Mouse (Mus musculus): ENCODE data around the gene Nr3c2.

Gene Nr3c2

DNA sequence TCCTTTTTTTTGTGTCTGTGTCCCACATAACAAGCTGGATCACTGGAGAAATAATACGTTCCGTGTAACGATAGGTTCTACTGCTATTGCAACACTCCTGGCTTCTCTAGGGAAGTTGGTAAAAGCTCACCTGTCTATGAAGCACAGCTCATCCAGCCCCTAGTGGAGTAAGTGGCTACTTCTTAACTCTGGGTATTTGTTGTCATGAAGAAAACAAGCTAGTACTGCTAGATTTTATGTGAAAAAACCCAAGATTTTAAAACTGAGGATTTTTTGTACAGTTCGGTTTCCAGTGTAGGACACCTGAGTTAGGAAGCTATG, 271.2 kb downstream of the Nr3c2 start:
- DNase-seq (ENCODE audit: low spot score), result no peak

DNA sequence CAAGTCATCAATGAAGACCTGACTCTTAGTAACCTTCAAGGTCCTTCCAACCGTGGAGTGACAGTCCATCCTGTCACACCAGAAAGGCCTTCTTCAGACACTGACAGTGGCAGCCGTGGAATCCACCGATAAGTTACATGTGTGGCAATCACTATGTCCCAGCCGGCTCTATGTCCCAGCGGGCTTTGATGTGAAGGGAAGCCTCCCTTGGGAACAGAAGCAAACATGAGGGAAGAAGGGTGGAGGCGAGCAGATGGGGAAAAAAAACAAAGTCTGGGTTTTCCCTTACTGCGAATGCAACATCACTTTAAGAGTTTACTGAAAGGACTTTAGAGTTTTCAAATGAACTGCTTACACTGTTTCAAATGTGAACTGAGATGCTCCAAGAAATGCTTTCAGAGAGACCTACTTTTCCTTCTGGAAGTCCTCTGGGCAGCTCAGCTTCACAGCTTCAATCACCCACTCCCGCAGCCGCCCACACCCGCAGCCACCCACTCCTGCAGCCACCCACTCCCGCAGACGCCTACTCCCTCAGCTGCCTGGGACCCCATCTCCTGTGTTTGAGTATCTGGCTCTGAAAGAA, 273.9 kb downstream of the Nr3c2 start:
- DNase-seq (ENCODE audit: low spot score), result no peak

DNA sequence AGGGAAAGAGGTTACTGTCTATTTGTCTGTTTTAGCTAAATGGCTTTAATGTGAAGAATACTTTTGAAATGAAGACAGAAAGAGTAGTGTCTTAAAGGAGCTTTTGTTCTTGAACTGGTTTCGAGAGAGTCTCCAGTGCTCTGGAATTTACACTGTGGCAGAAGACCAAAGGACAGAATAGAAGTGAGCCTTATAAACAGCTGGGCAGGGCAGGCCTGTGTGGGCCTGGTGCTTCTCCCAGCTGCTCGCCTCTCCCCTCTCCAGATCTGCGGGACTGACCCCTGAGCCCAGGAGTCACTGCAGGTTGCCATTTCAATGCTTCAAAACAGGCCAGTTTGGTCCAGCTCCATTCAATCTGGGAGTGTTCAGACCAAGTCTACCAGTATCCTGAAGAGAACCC, 274.5 kb downstream of the Nr3c2 start:
- peak; percentile 18 for DNase-seq (ENCODE audit: low spot score)

DNA sequence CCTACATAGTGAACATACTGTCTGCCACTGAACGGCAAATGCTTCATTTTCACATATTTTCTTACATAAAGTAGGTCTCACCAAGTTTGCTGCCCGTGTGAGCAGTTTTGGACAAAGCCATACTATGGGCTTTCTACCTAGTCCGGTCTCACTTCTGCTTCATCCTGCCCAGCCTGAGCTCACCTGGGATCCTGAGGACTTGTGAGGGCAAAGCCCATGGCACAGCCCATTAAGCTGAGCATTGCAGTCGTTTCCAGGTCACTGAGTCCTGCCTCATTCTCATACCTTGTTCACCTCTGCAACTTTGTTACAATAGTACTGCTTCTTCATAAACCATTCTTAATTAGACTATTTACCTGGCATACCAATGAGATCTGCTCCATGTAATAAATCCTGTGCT, 276.2 kb downstream of the Nr3c2 start:
- DNase-seq (ENCODE audit: low spot score), result no peak

DNA sequence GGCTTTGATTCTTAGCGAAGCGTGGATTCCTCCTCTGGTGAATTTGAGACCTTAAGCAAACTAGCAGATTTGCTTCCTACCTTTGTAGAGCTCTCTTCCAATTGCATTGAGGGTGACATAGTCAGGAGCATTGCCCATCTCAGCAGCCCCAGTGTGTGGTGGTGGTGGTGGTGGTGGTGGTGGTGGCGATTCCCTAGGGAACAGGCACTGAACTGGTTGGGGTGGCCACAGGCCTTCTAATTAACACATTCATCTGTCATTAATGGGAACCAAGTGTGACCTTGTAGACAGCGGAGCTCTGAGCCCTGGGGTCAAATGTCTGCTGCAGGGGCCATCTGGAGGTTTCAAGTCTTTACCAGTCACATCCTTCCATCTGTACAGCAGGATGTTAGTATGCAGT, 277.1 kb downstream of the Nr3c2 start:
- peak; percentile 35 for DNase-seq (ENCODE audit: low spot score)

DNA sequence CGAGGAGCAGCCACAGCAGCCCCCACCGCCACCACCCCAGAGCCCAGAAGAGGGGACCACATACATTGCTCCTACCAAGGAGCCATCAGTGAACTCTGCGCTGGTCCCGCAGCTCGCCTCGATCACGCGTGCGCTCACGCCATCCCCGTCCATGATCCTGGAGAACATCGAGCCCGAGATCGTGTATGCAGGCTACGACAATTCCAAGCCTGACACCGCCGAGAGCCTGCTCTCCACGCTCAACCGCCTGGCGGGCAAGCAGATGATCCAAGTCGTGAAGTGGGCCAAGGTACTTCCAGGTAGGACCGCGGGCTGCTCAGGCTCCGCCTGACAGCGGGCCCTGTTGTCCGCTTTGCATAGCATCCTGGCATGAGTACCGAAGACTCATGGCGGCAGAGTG, 286.6 kb downstream of the Nr3c2 start:
- DNase-seq (ENCODE audit: low spot score), result no peak

DNA sequence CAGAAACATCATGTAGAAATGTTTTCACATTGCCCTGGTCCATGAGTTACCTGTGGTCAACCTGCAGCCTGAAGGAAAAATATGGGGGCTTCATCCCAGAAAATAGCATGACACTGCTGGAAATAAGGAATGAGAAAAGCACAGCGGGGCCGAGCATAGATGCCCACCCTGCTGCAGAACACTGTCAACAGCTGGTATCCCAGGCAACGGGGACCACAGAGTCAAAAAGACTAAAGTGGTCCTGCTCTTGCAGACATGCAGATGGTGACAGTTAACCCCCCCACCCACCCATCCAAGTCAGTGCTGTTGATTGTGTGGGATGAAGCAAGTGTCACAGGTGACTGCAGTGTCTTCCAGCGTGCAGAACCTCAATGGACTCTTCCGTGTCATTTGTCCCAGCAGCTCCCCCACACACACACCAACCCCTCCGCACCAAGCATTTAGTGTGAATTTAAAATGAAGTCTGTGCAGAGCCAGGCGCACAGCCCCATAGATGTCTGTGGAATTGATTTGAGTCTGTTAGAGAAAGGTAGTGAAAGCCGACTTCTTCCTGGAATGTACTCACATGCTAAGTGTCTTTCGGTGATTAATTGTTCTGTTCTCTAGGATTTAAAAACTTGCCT, 287.8 kb downstream of the Nr3c2 start:
- DNase-seq (ENCODE audit: low spot score), result no peak

DNA sequence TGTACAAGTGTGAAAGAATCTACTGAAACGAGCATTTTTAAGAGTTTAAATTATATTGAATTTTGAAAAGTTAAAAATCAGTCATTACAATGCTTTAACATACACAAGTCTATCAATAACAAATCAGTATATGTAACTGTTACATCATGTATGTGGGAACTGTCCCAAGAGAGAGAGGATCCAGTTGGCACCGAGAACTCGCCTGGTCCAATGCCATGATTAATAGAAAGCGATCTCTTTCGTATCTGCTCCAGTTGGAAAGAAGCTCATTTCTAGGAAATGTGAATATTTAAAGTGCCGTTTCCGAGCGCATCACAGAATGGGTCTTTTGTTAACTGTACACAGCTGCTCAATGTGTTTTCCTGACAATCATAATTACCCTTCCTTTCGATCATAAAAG, 288.5 kb downstream of the Nr3c2 start:
- no peak for DNase-seq (ENCODE audit: low spot score)

DNA sequence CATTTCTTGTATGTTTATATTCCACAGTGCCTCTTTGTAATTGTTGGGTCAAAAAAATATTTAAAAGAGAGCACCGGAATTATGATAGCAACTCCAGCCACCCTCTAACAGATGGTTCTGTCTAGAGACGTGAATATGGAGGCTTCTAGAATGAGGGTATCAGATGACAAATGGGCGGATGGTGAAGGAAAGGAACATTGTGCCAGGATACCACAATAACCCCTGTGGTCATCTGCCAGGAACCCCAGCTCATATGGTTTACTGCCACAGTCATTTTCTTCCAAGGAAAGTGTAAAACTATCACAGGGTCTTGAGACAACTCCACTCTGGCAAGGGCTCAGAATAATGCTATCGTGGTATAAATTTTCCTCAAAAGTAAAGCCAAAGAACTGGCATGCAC, 289.1 kb downstream of the Nr3c2 start:
- no peak for DNase-seq (ENCODE audit: low spot score)

DNA sequence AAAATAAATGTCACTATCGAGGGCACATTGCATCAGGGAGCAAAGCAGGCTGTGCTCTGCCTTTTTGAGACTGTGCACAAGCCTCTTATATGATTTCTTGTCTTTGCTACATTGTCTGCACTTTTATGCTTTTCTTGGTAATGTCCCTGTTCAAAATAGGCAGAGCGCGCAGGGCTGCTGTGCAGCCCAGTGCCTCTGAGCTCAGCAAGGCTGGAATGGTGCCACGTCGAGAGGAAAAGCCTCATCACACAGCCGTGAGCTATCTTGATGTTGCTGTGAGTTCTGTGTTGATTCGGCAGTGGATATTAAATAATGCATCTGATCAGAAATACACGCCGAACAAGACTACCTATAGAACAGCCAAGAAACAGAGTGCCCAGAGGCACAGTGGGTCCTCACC, 290.1 kb downstream of the Nr3c2 start:
- DNase-seq (ENCODE audit: low spot score), result no peak

DNA sequence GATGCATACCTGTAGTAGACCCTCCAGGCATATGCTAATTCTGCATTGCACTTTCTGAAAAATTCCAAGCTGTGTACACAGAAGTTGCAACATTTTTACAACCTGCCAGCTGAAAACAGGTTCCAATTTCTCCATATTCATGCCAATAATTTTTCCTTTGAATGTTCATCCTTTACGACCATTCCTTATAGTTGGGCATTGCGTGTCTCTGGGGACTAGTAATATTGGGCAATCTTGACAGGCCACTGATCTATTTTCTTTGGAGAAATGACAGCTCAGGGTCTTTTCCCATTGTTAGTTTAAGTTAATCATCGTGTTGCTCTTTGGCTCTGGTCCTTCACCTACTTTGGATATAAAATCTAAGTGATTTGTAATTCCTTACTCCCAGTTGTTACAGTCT, 291.2 kb downstream of the Nr3c2 start:
- DNase-seq (ENCODE audit: low spot score), result no peak

DNA sequence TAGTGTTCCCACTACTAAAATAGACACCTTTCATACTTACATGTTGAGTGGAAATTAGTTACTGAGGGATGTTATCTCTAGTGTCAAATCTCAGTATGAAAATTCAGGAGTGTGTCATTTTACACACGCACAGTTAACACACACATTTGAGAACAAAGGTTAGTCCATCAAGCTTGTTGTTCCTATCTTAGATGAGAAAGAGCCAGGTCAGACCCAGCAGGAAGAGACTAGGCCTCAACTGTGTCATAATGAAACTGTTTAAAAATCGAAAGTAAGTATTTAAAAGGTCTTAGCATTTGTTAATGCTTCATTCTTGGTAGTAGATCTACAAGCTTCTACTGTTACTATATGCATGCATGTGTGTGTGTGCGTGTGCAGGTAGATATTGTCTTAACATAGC, 310.1 kb downstream of the Nr3c2 start:
- DNase-seq (ENCODE audit: low spot score), result no peak

DNA sequence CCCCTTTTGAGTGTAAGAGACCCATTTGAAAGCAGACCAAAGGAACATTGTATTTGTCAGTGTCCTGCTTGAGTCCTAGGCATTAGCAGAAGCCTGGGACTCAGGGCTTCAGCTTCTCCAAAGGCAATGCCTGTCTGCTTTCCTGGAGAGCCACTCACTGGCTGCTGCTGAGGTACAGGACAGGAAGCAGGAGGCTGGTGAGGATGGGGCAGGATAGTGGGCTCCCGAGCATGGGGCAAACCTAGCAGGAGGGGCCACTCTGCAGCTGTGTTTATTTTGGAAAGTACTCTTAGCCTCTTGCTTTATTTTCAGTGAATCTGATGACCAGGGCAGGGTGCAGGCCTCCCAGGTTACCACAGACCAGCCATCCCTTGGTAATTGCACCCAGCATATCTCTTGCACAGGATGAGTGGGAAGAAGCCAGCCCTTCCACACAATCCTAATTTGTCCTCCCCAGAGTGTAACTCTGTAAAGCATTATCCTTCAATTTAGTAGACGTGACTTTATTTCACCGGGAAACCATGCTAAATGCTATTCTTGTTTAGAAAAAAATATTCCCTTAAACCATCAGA, 314.7 kb downstream of the Nr3c2 start:
- no peak for DNase-seq (ENCODE audit: low spot score)

DNA sequence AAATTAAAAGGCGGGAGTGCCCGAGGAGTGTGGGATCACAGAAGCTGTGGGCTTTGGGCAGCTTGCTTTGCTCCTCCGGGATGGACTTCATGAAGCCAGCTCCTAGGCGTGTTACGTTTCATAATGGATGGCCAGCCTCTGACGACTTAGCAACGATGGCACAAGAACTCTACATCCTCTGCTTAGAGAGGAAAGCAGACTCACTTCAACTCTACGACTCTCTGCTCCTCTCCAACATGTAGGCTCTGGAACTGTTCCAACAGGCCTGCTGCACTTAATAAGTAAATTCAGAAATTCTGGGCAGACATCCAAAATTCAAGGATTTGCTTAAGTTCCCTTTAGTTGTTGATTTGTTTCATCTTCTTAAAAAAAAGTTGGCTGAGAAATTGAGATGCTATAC, 315.4 kb downstream of the Nr3c2 start:
- no peak for DNase-seq (ENCODE audit: low spot score)

DNA sequence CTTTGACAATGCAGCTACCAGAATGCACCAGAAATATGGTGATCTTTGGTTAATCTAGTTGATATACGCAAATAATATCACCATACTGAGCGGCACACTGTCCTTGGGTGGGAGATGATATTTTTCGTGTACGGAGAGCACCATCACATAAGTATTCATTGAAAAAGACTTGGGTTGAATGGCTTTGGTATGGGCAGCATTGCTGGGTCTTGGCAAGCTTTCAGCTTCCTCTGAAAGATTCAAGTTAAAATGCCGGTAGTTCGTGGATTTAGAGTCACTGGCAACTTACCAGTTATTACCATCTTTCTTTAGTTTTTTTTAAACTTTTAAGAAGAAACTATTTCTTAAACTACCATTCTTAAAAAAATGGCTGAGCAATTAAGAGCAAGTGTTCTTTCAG, 315.9 kb downstream of the Nr3c2 start:
- DNase-seq (ENCODE audit: low spot score), result no peak

DNA sequence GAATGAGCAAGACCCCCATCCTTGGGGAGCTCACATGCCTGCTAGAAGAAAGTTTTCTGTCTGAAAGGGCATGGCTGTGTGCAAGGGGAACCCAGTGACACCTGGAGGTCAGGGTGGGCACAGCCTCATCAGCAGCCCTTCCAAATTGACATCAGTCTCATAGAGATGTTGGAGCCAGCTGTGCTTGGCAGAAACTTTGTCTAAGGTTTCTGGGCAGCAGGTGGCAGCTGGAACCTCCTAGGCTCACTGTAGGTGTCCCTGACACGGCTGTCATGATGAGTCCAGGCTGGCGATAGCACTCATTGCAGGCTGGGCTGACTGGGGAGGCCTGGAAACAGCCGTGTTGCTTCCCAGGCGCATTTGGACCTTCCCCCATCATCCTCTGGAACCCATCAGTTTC, 323.9 kb downstream of the Nr3c2 start:
- DNase-seq (ENCODE audit: low spot score), result no peak

DNA sequence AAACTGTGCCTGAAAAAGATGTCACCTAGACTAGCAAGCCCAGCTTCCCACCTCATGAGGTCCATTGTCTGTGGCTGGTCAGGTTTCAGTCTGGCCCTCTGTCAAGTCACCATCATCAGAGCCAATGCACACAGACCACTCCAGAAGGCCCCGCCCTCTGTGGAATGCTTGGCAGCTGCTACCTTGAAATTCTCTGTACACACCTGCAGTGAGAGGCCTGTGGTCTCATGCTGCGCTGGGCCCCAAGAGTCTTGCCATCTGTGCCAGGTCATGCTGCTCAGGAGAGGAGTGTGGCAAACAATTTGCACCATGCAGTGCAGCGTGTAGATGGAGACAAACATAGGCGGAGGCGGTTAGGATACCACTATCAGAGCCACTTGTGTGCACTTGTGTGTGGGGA, 328.5 kb downstream of the Nr3c2 start:
- DNase-seq (ENCODE audit: low spot score), result no peak

DNA sequence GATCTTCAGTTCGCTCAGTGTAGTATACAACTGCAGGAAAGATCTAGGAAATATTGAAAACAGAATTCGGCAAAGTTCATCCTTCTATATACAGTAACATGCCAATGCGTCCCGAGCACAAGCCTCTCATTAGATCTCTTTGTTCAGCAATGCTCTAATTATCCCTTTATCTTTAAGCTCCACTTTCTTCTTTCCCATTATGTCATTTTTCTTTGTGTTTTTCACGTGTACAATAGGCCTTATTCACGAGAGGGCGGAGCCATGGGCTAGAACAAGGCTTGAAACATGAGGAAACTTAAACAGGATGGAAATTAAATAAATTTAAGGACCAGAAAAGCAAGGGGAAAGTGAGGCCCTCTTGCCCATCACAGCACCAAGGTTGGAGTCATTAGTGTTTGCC, 329.4 kb downstream of the Nr3c2 start:
- DNase-seq (ENCODE audit: low spot score), result no peak

DNA sequence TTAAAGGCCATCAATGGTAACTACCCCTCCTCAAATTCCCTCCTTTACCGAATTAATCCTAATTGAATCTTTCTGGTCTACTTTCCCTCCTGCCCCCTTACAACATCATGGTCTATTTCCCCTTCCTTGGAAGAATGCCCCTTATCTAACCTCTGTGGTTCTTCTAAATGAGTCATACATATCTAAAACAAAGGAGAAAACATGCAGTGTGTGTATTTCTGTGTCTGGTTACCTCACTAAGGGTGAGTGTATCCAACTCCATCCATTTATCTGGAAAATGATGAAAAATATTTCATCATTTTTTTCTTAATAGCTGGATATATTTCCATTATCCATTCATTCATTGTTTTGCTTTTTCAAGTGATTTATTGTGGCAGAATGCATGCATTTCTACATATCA, 332.0 kb downstream of the Nr3c2 start:
- DNase-seq (ENCODE audit: low spot score), result no peak

DNA sequence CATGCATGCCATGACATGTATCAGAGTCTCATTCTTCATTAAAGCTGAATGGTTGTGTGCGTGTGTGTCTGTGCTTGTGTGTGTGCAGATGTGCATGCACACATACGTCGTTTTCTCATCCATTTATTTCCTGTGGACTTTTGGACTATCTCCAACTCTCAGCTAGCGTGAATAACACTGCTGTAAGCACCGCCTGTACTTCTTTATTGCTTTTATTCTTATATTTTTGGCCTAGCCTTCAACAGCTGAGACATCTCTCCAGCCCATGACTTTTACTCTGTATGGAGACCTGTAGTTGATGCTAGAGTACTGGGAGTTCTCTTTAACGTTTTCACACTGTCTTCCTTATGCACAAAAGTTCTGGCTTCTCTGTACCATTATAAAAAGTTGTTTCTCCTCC, 332.6 kb downstream of the Nr3c2 start:
- DNase-seq (ENCODE audit: low spot score), result no peak

DNA sequence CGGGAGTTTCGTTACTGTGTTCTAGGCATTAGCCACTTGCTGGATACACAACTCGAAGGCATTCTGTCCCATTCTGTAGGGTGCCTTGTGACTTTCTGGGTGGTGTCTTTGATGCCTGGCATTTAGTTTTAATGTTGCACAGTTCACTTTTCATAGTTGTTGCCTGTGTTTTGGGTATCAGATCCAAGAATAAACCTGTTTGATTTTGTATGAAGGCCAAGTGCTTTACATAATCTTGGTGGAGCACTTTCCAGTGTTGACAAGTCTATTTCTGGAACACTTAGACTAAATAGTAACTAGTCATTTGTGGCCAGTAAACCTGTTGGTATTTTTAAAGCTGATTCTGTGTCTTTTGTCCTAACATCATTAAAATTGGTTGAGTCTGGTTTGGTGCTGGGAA, 333.2 kb downstream of the Nr3c2 start:
- DNase-seq (ENCODE audit: low spot score), result no peak

DNA sequence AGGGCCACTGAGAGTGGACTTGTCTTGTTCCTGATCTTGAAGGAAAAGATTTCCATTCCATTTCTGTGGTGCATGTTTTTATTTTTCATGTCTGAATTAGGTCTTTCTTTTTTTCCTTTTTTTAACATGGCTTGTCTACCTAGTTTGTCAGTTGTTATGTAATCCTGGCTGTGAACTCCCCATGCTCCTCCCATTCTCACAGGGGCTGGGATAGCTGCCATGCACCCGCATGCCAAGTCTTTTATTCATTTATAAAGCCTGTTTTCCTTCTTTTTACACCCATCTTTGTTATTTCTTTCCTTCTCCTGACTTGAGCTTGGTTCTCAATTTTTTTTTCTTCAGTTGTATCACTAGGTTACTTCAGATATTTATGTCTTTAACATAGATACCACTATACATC, 337.5 kb downstream of the Nr3c2 start:
- DNase-seq (ENCODE audit: low spot score), result no peak

DNA sequence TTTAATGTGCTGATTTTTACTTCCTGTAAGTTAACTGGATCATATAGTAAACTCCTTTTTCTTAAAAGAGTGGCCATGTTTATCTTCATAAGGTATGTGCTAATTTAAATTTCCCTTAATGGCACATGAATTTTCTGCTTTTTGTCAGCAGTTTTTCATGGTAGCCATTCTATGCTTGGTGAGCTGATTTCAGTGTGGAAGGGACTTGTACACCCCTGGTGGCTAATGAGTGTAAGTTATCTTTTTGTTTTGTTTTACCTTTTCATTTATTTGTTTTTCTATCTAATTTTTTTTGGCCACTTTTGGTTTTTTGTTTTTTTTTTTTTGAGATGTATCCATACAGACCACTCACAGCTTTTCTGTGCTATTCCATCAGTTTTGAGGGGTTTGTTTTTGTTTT, 340.2 kb downstream of the Nr3c2 start:
- DNase-seq (ENCODE audit: low spot score), result no peak

DNA sequence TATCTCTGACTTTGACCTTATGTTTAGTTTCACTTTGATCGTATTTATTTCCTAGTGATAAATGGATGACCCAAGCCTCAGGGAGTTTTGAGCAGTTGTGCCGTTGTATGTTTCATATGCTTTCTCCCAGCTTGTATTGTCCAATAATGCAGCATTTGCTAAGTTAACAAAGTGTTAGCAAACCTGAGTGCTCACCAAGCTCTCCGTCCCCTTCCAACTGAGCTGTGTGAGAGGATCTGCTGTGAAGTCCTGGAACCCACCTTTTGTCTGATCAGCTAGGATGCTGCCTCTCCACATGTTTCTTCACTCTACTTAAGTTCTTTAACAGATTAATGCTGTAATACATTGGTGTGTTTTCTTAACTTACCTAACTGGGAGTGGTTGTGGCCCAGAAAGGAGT, 342.1 kb downstream of the Nr3c2 start:
- no peak for DNase-seq (ENCODE audit: low spot score)
